Mouse (Mus musculus) hindbrain, embryonic 16.5 days (tissue): ENCODE data around the gene Zfp9. TPM values are rescaled to one million over a fixed set of nuclear protein-coding genes. Genes with fewer than 3 reads are reported as not detected.

Source experiments
- ATAC-seq: fragments of 200-750 bp; cut with Nextera tagmentation; 2 replicates; pipeline ENCODE4 v1.8.0; 2017; ENCODE audit warnings: moderate TSS enrichment, moderate library complexity
- H3K27ac ChIP-seq: fragments of 300-500 bp; sonication (generic); 2 replicates; pipeline ENCODE4 v1.5.1; 2014; ENCODE audit warnings: low read depth, mild to moderate bottlenecking, control low read depth, low read length, moderate library complexity
- H3K27me3 ChIP-seq: fragments of 300-500 bp; sonication (generic); replicated peaks from 2 replicates; pipeline ENCODE4 v1.6.1; 2014; ENCODE audit warnings: low read length; ENCODE audit not compliant: control insufficient read depth, insufficient read depth
- H3K36me3 ChIP-seq: fragments of 300-500 bp; sonication (generic); 2 replicates; pipeline ENCODE4 v1.6.1; 2014; ENCODE audit warnings: mild to moderate bottlenecking, low read length, moderate library complexity, mixed read lengths; ENCODE audit not compliant: control insufficient read depth, insufficient read depth
- H3K4me1 ChIP-seq: fragments of 300-500 bp; sonication (generic); 2 replicates; pipeline ENCODE4 v1.6.1; 2014; ENCODE audit warnings: low read depth, low read length; ENCODE audit not compliant: control insufficient read depth, insufficient read depth
- H3K4me2 ChIP-seq: fragments of 300-500 bp; sonication (generic); 2 replicates; pipeline ENCODE4 v1.6.1; 2014; ENCODE audit warnings: mild to moderate bottlenecking, low read length, control low read depth, moderate library complexity
- H3K4me3 ChIP-seq: fragments of 300-500 bp; sonication (generic); 2 replicates; pipeline ENCODE4 v1.5.1; 2014; ENCODE audit warnings: mild to moderate bottlenecking, low read length, control low read depth, moderate library complexity
- H3K9ac ChIP-seq: fragments of 300-500 bp; sonication (generic); 2 replicates; pipeline ENCODE4 v1.6.1; 2014; ENCODE audit warnings: low read depth, mild to moderate bottlenecking, control low read depth, low read length, moderate library complexity
- H3K9me3 ChIP-seq: fragments of 300-500 bp; sonication (generic); 2 replicates; pipeline ENCODE4 v1.6.1; 2014; ENCODE audit warnings: mild to moderate bottlenecking, low read length, moderate library complexity; ENCODE audit not compliant: control insufficient read depth
- WGBS: fragments of 180-500 bp; shearing (Covaris S2); extraction: QIAGEN DNeasy Blood & Tissue Kit; methylation state at CpG from one replicate; pipeline ENCODE4 v1.1.7; 2014; 5-methylcytosine and 5-hydroxymethylcytosine counted together
- microRNA-seq: library from miRNA; unstranded; fragments of <30 nt; microRNA quantifications from one replicate; pipeline ENCODE4, GENCODE M21; 2017
- polyA plus RNA-seq: library from polyadenylated mRNA; unstranded; fragments of >200 nt; fragmentation: Nextera tagmentation; extraction: Ambion mirVana; gene quantifications from 2 replicates; pipeline ENCODE4 v1.2.1, GENCODE M21; 2015

The Zfp9 gene
- polyA plus RNA-seq, 1 experiment from 2014 or later = 10.0 TPM

GRCm38 (mm10) chr6:118455042-118455631 lies 24.0 kb downstream of the Zfp9 start, which contains the start of gene Zfp248:
Gene Zfp248 (minus strand): TSS chr6:118455528.
- Histone ChIP-seq H3K9me3 (no peaks in the 10 kb centered on the region), H3K27ac (peak within 1 kb of the TSS; percentile 99), H3K4me1 (peaks cover 12% of the 10 kb centered on the region), H3K27me3 (no peaks in the 10 kb centered on the region), H3K4me3 (peak within 1 kb of the TSS; percentile 84), H3K9ac (peak within 1 kb of the TSS; percentile 97), H3K36me3 (no peaks in the 10 kb centered on the region), H3K4me2 (peak within 1 kb of the TSS; percentile 81)
- WGBS = under 1% methylated on average over 40 of the region's 43 CpGs
- peak; percentile 98 for ATAC-seq

GRCm38 (mm10) chr6:118454452-118454851 lies 24.7 kb downstream of the Zfp9 start:
- H3K36me3 ChIP-seq = no peaks in the 10 kb centered on the region
- no peaks in the 10 kb centered on the region for H3K9me3 ChIP-seq
- H3K27ac ChIP-seq = peak overlapping the region; percentile 99
- H3K4me2 ChIP-seq = peak overlapping the region; percentile 81
- H3K4me3 ChIP-seq = peak overlapping the region; percentile 84
- peaks cover 12% of the 10 kb centered on the region for H3K4me1 ChIP-seq
- no peaks in the 10 kb centered on the region for H3K27me3 ChIP-seq
- 33% methylated on average over 8 of the region's 8 CpGs for WGBS
- ATAC-seq = no peak
- H3K9ac ChIP-seq = peak overlapping the region; percentile 97

- H3K9me3 ChIP-seq = peaks cover 13% of the 10 kb centered on the region
- 85% methylated on average over 4 of the region's 4 CpGs for WGBS
- H3K36me3 ChIP-seq = peaks cover 39% of the 10 kb centered on the region
- H3K9ac ChIP-seq = no peak overlapping the region
- no peaks in the 10 kb centered on the region for H3K27me3 ChIP-seq
- no peak overlapping the region for H3K4me2 ChIP-seq
- H3K4me1 ChIP-seq = no peaks in the 10 kb centered on the region
- H3K27ac ChIP-seq = no peak overlapping the region
- no peak for ATAC-seq
- no peak overlapping the region for H3K4me3 ChIP-seq
These were observed 47.6 kb downstream of the Zfp9 start for GRCm38 (mm10) chr6:118431502-118431901.

- Histone ChIP-seq H3K27ac (no peak overlapping the region), H3K4me2 (no peak overlapping the region), H3K4me1 (no peaks in the 10 kb centered on the region), H3K4me3 (no peak overlapping the region), H3K36me3 (peaks cover 30% of the 10 kb centered on the region), H3K27me3 (no peaks in the 10 kb centered on the region), H3K9me3 (peaks cover 13% of the 10 kb centered on the region), H3K9ac (no peak overlapping the region)
- WGBS = 83% methylated on average over 1 of the region's 1 CpGs
- no peak for ATAC-seq
These were observed 52.5 kb downstream of the Zfp9 start for GRCm38 (mm10) chr6:118426666-118427065.

GRCm38 (mm10) chr6:118419050-118419920 lies 59.8 kb downstream of the Zfp9 start, which contains the start of gene Bms1:
Gene Bms1 (minus strand): TSS chr6:118419474.
- Histone ChIP-seq H3K27me3 (no peaks in the 10 kb centered on the region), H3K4me1 (peaks cover 14% of the 10 kb centered on the region), H3K9ac (peak within 1 kb of the TSS; percentile 92), H3K4me2 (peak within 1 kb of the TSS; percentile 67), H3K4me3 (peak within 1 kb of the TSS; percentile 99), H3K36me3 (peaks cover 7% of the 10 kb centered on the region), H3K27ac (peak within 1 kb of the TSS; percentile 96), H3K9me3 (no peaks in the 10 kb centered on the region)
- ATAC-seq = peak; percentile 99
- under 1% methylated on average over 66 of the region's 67 CpGs for WGBS

Small RNAs within 50 kb of the gene (microRNA-seq; reads per million reads assigned to microRNA genes)
- not detected for gene Gm25953

Other genes starting within 250 kb of the Zfp9 start
- 19.1 and 21.2 TPM in 2 replicates for gene Bms1, start 59.8 kb downstream of the Zfp9 start, polyA plus RNA-seq
- gene Zfp248, start 23.8 kb downstream of the Zfp9 start, polyA plus RNA-seq = 17.8 and 18.3 TPM in 2 replicates
- 16.0 and 16.6 TPM in 2 replicates for gene Ankrd26, start 82.9 kb upstream of the Zfp9 start, polyA plus RNA-seq